Mouse (Mus musculus): Measurements from ENCODE around the gene Olfr395. TPM values are rescaled to one million over a fixed set of nuclear protein-coding genes. Genes with fewer than 3 reads are reported as not detected.
"Not testable (repeated sequence)": the region's sequence is repeated elsewhere in the genome, so short reads cannot be mapped to it uniquely, and the experiment has no call there.

Olfr395 gene
- polyA plus RNA-seq (2011; ENCODE audit: insufficient read depth, insufficient read length, low replicate concordance, missing spikeins) = not detected in 2 replicates

- WGBS = 73% methylated on average over 4 of the region's 4 CpGs
- not testable (repeated sequence) for H3K4me1 ChIP-seq (ENCODE audit: control insufficient read depth, insufficient read depth, low read length); H3K27ac ChIP-seq (ENCODE audit: control insufficient read depth, insufficient read depth, low read depth, low read length, poor library complexity); H3K4me3 ChIP-seq (replicated peaks; ENCODE audit: control insufficient read depth, low read depth, low read length)
Measured at GRCm38 (mm10) chr11:73909199-73909598, at the start of gene Olfr395. Olfr395 (minus strand) TSS chr11:73909299.

- TF ChIP-seq CTCF (IDR thresholded peaks at IDR 0.05; ENCODE audit: control insufficient read depth, insufficient read depth, low read length) = no peak
- no peak for TF ChIP-seq POLR2A (IDR thresholded peaks at IDR 0.05; ENCODE audit: borderline replicate concordance, control insufficient read depth, low read depth, low read length)
- no peaks in the 10 kb centered on the region for H3K4me1 ChIP-seq (ENCODE audit: control insufficient read depth, insufficient read depth, low read length)
- no peak within 1 kb of the TSS for H3K27ac ChIP-seq (ENCODE audit: control insufficient read depth, insufficient read depth, low read depth, low read length, poor library complexity)
- H3K4me3 ChIP-seq (replicated peaks; ENCODE audit: control insufficient read depth, low read depth, low read length) = no peak within 1 kb of the TSS
Measured at GRCm38 (mm10) chr11:73936377-73936776, 27.3 kb upstream of the Olfr395 start, which contains the start of gene Olfr23. Olfr23 (plus strand) TSS chr11:73936677.

- no peak for TF ChIP-seq CTCF (IDR thresholded peaks at IDR 0.05; ENCODE audit: control insufficient read depth, insufficient read depth, low read length)
- TF ChIP-seq POLR2A (IDR thresholded peaks at IDR 0.05; ENCODE audit: borderline replicate concordance, control insufficient read depth, low read depth, low read length) = no peak
- Histone ChIP-seq H3K27ac (ENCODE audit: control insufficient read depth, insufficient read depth, low read depth, low read length, poor library complexity) (no peak within 1 kb of the TSS), H3K4me1 (ENCODE audit: control insufficient read depth, insufficient read depth, low read length) (no peaks in the 10 kb centered on the region), H3K4me3 (replicated peaks; ENCODE audit: control insufficient read depth, low read depth, low read length) (no peak within 1 kb of the TSS)
- 80% methylated on average over 1 of the region's 1 CpGs for WGBS
Measured at GRCm38 (mm10) chr11:73890671-73891070, 18.4 kb downstream of the Olfr395 start, which contains the start of gene Olfr394. Olfr394 (minus strand) TSS chr11:73890771.

Other genes starting within 250 kb of the Olfr395 start
- not detected in 2 replicates for gene Zfp735, start 220.5 kb downstream of the Olfr395 start, polyA plus RNA-seq (2011; ENCODE audit: insufficient read depth, insufficient read length, low replicate concordance, missing spikeins)
- gene Olfr389, start 128.6 kb downstream of the Olfr395 start, polyA plus RNA-seq (2011; ENCODE audit: insufficient read depth, insufficient read length, low replicate concordance, missing spikeins) = not detected in 2 replicates
- 0.52 and 0.72 TPM in 2 replicates for gene Olfr390, start 126.3 kb downstream of the Olfr395 start, polyA plus RNA-seq (2011; ENCODE audit: insufficient read depth, insufficient read length, low replicate concordance, missing spikeins)
- gene Olfr391-ps, start 106.2 kb downstream of the Olfr395 start, polyA plus RNA-seq (2011; ENCODE audit: insufficient read depth, insufficient read length, low replicate concordance, missing spikeins) = not detected in 2 replicates
- not detected in 2 replicates for gene Olfr392, start 92.2 kb downstream of the Olfr395 start, polyA plus RNA-seq (2011; ENCODE audit: insufficient read depth, insufficient read length, low replicate concordance, missing spikeins)
- gene Olfr393, start 57.8 kb downstream of the Olfr395 start, polyA plus RNA-seq (2011; ENCODE audit: insufficient read depth, insufficient read length, low replicate concordance, missing spikeins) = not detected in 2 replicates
- not detected in 2 replicates for gene Olfr394, start 18.5 kb downstream of the Olfr395 start, polyA plus RNA-seq (2011; ENCODE audit: insufficient read depth, insufficient read length, low replicate concordance, missing spikeins)
- not detected in 2 replicates for gene Olfr23, start 27.4 kb upstream of the Olfr395 start, polyA plus RNA-seq (2011; ENCODE audit: insufficient read depth, insufficient read length, low replicate concordance, missing spikeins)
- not detected in 2 replicates for gene Olfr397, start 51.5 kb upstream of the Olfr395 start, polyA plus RNA-seq (2011; ENCODE audit: insufficient read depth, insufficient read length, low replicate concordance, missing spikeins)
- gene Olfr398, start 81.1 kb upstream of the Olfr395 start, polyA plus RNA-seq (2011; ENCODE audit: insufficient read depth, insufficient read length, low replicate concordance, missing spikeins) = not detected in 2 replicates
- gene Olfr139, start 147.3 kb upstream of the Olfr395 start, polyA plus RNA-seq (2011; ENCODE audit: insufficient read depth, insufficient read length, low replicate concordance, missing spikeins) = not detected in 2 replicates
- not detected in 2 replicates for gene Olfr399, start 147.3 kb upstream of the Olfr395 start, polyA plus RNA-seq (2011; ENCODE audit: insufficient read depth, insufficient read length, low replicate concordance, missing spikeins)
- not detected in 2 replicates for gene Zfp616, start 160.7 kb upstream of the Olfr395 start, polyA plus RNA-seq (2011; ENCODE audit: insufficient read depth, insufficient read length, low replicate concordance, missing spikeins)
- gene Olfr401, start 204.4 kb upstream of the Olfr395 start, polyA plus RNA-seq (2011; ENCODE audit: insufficient read depth, insufficient read length, low replicate concordance, missing spikeins) = not detected in 2 replicates
- gene Olfr402, start 244.2 kb upstream of the Olfr395 start, polyA plus RNA-seq (2011; ENCODE audit: insufficient read depth, insufficient read length, low replicate concordance, missing spikeins) = not detected in 2 replicates

All from bone marrow, adult 2 months (tissue).